Mouse (Mus musculus) layer of hippocampus, adult 11-12 months (tissue): ENCODE measurements around the gene Phlpp1.

Source experiments
- DNase-seq: peaks from one replicate; pipeline ENCODE4 v3.0.0; 2022; ENCODE audit warnings: low spot score

The Phlpp1 gene

DNA sequence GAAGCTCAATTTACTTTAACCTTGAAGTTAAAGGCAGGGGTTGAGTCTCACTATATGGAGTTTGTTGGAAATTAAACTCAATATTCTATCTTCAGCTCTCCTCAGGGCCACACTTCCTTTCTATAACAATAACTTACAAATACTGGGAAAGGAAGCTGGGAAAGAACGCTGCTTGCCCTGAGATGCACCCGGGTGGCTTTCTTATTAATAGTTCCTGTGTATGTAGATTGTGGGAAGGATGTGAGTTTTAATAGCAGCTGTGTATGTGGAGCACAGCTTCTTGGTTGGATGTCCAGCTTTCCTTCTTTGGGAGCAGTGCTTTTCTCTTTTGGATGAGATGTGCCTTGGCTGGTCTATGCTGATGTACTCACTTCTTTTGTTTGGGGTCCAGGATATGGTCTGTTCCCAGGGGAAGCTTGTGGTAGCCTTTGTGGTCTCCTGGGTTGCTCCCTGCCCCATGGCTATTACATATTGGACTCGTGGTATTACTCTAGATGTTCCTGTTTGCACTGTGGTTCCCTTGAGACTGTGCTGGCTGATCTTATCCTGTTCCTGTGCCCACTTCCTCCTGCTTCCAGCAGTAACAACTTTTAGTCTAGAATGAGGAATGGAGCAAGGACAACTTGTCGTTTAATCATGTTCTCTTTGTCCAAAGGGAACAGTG, 145.2 kb downstream of the Phlpp1 start:
- DNase-seq, result no peak

DNA sequence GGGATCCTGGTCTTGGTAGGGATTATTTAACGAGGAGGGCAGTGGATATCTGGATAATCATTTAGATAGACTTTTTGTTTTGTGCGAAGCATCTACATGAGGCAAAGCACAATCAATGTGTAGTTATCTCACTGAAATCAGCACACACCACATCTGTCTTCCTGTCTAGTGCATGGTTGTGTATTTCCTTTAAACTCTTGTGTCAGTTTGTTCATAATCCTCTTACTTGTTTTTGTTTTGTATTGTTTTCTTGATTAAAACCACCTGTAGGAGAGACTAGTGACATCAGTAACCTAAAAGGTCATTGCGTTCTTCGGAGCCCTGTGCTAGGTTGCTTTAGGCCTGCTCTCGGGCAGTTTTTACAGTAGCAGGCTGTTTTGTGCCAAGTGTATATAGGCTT, 146.8 kb downstream of the Phlpp1 start:
- DNase-seq, result no peak

DNA sequence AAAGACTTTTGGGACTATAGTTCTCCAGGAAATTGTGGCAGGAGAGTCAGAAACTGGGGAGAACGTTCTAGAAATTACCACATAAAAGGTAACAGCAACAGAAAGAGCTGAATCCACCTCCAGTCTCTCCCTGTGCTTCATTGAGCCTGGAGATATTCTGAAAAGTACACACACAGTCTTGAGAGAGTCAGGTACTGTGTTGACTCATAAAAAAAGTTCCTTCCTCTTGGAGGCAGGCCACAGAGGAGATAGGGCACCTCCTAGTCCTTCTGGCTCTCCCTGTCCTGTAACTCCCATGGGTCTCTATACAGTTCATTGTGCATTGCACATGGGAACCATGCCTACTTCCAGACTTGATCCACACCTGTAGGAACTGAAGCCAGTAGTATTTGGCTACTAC, 149.0 kb downstream of the Phlpp1 start:
- DNase-seq, result no peak

DNA sequence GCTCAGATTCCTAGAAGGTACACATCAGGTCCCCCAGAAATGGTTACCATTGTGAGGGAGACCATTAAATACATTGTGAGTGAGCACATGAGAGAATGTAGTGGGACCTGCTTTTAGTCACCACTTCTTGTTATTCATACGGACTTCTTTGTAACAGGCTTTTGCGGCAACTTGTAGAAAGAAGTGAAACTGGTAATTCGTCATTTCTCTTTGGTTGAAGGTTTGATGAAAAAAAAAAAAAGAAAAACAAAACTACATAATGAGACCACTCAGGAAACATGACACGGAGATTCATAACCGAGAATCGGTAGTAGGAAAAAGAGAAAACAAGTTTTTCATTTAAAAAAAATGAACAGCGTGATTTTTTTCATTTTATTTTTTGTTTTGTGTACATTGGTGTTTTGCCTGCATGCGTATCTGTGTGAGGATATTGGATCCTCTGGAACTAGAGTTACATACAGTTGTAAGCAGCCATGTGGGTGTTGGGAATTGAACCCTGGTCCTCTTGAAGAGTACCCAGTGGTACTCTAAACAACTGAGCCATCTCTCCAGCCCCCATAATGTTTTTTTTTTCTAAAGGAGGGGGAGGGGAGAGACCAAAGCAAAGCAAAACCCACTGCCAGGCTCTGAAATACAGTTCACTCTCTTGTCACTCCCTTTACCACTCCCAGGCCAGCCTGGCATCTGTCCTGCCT, 150.0 kb downstream of the Phlpp1 start:
- no peak for DNase-seq

DNA sequence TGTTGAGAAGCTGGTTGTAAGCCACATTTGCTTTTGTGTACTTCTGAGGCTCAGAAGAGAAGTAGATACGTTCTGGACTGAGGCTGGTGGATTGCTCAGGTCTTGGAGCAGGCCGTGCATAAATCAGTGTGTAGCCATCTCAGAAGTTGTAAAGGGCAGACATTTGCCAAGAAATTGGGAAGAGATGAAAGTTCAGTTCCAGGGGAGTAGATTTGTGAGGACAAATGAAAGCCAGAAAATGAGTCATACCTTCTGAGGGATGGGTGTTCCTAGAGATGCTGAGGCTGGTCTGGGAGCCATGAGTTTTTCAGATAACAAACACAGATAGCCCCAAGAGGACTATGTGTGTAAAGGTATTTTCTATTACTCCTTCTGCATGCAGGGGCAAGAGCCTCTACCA, 155.1 kb downstream of the Phlpp1 start:
- DNase-seq, result no peak

DNA sequence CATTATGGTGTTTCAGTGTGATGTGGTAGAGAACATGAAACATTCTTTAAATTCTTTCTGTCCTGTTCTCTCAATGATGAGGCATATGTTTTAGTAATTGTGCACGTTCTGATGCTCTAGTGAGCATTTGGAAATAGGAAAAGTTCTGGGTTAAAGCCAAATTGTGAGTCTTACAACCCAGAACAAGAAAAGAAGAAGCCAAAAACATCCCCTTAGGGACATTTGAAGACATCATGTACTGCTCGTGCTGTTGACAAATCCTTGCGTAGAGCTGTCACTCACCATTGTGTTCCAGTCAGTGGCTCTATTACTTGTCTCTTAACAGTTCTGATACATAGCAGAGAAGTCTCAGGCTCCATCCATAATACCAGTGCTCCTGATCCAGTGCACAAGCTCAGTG, 170.5 kb downstream of the Phlpp1 start:
- DNase-seq, result no peak

DNA sequence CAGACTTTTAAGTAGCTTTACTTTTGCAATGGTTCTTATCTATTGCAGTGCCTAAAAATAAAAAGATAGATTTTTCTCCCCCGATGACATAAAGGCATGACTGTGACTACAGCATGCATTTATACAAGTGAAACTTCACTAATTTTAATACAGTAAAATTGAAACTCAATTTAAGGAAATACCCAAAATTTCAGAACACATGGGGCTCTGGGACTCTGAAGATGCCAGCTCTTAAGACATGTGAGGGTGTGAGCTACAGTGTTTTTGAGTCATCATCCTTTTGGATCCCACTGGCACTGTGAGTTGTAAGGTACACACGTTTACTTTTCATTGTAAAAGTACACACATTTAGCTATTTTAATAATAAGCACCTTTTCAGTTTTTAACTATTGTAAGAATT, 173.7 kb downstream of the Phlpp1 start:
- no peak for DNase-seq

DNA sequence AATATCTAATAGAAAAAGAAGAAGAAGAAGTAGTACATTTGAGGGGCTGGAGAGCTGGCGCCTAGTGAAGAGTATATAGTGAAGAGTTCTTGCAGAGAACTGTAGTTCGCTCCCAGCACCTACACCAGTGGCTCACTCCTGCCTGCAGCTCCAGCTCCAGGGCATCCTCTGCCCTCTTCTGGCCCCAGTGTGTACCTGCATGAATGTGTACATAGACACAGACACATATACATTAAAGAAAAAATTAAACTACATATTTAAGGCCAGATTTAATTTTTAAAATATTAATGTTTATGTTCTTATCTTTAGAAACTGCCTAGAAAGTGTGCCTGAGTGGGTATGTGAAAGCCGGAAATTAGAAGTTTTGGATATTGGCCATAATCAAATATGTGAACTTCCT, 175.2 kb downstream of the Phlpp1 start:
- DNase-seq, result no peak

DNA sequence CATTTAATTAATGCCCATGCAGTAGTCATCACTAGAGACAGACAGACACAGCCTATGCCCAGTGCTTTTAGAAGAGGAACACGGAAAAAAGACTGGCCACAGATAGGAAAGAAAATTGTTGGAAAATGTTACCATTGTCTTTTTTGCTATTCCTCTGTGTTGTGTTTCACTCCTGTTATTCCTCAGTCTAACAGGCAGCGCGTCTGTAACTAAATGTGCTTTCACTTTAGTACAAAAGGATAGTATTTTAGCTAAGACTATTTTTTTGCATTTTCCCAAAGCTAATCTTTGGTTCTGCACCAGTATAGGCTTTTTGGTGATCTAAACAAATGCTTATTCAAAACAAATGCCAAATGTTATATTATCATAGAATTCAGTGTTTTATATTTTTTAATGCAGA, 177.6 kb downstream of the Phlpp1 start:
- DNase-seq, result no peak

DNA sequence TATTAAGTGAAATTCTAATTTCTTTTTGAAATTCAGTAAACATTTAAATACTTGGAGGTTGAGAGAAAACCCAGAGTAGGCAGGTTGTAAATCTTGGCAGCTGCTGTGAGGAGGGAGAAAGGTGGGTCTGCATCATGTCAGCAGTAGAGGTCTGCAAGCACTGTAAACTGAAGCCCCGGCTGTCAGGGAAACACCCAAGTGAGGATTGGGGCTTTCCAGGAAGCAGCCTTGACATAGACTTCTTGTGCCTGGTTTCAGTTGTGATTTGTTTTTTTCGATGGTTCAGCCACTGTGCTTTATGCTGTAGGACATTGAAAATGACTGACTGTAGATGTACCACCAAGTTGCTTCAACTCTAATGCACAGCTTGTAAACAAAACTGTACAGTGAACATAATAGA, 180.0 kb downstream of the Phlpp1 start:
- no peak for DNase-seq

DNA sequence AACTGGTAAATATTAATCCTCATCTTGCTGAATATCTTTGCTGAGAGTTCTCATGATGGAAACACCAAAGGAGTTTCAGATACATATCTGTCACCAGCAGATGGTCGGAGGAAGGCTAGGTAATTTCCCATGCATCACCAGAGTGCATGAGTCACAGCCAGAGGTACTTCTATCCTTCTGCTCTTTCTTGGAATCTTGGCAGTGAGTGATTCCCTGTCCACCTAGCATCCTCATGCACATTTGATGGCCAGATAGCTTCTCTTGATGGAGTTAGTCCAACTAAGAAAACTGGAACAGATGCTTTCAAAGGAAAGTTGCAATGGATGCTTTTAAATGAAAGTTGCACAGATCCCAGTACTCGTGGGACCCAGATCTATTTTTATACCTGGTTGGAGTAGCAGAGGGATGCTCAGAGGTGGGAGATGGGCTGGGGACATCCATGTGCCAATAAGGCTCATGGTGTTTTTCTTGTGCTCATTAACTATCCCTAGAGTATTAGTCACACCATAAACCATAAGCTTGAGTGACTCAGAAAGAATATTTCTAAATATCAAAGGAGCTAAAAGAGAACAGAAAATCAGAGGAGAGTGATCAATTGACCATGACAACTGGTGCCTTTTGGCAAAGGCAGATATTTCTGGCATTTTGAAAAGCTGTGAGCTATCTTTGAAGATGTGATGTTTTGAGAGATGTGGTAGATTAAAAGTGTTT, 181.4 kb downstream of the Phlpp1 start:
- DNase-seq, result no peak

DNA sequence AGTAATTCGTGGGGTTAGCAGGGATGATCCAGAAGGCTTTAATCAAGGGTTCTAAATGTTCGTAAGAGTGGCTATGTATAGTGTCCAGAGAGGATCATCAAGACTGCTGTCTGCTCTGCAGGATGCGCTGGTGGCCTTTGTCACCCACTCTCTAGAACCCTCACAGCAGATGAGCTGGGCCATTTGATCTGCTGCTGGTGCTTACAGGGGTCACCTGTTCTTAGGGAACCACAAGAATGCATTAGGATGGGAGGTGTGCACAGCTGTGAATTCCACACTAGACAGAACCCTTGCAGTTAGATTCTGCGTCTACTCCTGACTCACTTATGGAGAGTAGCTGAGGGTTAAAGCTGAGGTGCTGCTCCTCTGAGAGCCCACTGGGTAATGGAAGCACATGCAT, 182.4 kb downstream of the Phlpp1 start:
- DNase-seq, result no peak

DNA sequence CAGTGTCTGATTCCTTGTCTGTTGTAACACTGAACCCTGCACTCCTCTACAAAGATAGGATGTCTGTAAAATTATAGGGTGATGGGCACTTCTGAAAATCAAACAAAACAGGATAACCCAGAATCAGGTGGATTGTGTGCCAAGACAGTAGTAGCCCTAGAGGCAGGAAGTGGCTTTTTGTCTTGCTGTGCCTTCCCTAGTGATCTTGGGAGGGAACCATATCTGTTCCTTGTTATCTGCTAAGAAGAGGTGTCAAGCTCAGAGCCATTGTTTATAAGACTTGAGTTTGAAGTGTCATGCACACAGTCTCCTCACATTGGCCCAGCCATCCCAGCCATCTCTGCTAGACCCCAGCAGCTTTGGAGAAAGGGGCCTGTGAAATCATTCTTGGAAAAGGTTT, 187.9 kb downstream of the Phlpp1 start:
- DNase-seq, result no peak

DNA sequence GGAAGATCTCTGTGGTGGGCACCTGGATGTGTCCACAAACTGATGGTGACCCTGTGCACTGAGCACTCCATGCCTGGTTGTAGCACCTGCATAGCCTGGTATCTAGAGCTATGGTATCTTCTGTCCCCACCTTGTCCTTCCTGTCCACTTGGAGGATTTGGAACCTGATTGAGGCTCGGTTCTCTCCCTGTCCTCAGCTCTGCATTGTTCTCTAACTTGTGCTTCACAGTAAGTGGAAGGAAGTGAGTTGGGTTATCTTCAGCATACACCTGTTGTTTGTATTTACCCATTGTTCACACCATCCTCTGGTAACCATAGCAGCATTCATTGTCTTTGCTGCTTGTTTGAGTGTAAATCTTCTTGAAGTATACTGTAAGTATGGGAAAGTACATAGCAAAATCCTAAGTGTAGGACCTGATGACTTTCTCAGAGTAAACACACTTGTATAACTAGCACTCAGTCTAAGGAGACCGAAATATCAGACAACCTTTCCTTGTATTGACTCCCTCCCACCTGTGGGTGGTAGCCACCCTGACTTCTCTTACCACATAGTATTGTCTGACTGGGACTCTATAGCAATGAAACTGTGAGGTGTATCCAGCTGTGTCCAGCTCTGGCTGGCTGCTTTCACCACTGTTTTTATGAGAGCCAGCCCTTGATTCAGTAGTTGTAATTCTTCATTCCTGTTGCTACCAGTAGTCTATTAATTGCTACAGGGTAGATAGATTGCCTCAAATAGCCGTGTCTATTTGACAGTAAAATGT, 191.5 kb downstream of the Phlpp1 start:
- no peak for DNase-seq

DNA sequence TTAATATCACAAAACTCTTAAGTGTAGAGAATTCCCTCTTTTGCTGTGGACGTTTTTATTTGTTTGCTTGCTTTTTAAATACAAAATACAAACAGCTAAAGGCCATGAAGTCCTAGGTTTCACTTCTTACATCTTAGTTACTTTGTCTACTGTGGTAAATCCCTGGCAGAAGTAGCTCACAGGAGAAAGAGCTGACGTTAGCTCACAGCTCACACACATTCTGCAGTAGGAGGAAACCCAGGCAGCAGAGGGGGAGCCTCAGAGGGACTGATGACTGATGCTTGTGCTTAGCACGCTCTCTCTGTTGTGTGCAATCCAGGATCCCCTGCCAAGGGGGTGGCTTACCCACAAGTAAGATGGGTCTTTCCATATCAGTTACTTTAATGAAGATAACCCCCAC, 197.8 kb downstream of the Phlpp1 start:
- DNase-seq, result no peak

DNA sequence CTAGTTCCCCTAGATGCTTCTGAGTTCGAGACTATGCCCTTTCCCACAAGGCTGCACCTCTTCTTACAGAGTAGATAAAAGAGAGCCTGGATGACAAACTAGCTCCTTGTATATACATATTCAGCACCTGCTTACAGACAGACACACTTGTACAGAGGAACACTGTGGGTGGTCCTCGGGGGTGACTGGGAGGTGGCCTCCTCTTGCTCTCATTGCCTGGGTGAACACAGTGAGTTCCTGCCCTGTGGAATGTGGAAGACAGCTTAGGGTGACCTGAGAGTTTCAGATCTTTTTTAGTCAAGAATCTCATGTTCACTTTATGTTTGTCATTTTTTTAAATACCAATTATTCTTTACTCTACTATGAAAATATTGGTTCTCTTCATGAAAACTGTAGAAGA, 200.9 kb downstream of the Phlpp1 start:
- DNase-seq, result no peak

DNA sequence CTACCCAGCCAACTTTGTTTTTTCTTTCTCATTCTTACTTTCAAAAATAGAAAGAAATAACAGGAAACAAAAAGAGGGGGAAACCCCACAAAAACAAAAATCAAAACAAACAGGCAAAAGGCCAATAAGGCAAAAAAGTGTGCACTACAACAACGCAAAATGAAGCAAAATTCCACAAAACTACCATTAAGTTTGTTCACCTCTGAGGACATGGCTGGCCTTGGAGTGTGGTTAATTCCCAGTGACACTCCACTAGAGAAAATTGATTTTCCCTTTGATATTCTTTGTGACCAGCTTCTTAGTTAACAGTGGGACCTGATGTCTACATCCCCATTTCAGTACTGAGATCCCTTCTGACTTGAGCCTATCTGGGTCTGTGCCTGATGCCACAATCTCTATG, 202.1 kb downstream of the Phlpp1 start:
- no peak for DNase-seq

DNA sequence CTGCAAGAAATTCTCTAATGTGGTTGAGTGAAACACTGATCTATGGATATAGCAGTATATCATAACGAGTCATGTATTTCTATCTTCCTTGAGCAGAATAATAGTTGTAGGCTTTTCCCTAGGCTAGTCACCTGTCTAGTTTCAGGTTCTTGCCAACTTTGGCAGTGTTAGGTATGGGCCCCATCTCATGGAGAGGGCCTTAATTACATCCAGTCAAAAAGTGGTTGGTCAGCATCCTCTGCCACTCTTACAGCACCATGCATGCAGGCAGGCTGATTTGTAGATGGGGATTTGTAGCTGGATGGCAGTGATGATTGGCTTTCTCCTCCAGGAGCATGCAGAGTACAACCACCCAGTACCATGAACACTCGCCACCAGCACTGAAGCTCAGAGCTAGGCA, 202.7 kb downstream of the Phlpp1 start:
- no peak for DNase-seq

DNA sequence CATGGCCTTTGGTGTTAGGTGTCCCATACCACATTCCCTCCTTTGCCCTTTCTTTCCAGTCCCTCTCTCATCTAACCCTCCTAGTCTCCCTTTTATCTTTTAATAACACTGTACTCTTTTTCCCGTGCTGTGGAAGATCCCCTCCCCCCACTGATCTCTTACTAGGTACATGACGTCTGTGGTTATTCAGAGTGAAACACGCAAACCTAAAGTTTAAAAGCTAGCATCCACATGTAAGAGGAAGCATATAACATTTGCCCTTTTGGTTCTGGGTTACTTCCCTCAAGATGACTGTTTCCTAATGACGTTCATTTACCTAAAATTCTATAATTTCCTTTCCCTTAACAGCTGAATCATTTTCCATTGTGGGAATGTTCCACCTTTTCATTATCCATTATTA, 203.4 kb downstream of the Phlpp1 start:
- no peak for DNase-seq

DNA sequence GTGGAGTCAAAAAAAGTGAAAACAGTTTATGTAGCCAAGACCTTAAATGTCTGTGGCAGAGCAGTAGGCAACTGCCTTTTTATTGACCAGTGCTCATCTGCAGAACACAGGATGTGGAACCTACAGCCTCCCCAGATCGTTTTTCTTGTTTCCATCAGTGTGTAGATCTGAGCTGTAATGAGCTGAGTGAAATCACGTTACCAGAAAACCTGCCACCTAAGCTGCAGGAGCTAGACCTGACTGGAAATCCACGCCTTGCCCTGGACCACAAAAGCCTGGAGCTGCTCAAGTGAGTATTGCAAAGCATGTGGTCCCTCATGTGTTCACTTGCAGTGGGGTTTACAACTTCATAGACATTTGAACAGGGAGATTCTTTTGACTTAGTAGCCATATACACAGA, 204.5 kb downstream of the Phlpp1 start:
- DNase-seq, result no peak

DNA sequence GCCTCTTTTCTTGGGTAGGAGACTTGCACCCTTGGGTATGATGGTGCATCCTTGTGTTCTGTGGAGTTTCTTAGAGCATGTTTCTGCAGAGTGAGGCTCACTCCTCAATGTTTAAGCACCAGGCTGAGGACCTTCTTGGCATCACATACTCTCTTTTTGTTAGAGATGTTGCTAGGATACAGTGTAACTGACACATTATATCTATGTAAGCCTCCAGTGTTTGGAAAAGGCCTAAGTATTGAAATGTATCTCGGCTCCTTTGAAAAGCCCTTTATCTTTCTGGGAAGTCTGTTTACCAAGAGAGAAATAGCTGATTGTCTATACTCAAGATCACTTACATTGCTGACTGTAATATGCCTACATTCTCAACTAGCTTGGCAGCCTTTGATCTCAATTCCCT, 208.9 kb downstream of the Phlpp1 start:
- DNase-seq, result no peak

DNA sequence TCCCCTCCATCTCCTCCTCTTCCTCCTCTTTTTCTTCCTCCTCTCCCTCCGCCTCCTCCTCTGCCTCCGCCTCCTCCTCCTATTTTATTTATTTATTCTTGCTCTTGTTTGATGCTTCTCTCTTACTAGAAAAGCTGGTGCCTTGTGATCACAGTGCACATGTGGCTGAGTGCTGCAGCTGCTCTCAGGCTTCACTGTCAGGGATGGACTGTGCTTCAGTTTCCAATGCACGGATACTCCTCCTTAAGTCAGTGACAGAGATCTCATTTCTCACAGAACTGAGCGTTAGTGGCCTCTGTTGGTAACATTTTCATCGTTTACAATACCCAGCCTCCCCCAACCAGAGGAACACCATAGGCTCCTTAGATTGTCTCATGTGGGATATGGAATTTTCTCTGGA, 215.0 kb downstream of the Phlpp1 start:
- DNase-seq, result no peak

DNA sequence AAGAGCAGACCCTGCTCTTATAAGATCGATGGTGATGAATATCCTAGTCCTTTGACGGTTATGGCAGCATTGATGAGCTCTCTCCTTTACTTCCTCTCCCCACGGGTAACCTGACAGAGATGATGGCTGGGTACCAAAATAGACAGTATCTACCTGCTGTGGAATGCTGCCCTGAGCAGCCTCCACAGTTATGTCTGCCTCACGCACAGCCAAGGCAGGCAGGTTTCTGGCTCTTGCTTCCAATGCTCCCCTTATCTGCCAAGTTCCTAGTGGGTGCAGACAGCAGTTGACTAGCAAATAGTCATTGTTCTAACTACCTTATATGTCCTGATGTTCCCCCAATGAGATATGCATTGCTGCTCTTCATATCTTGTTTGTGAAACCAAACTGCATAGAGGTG, 215.7 kb downstream of the Phlpp1 start:
- no peak for DNase-seq
